Mouse (Mus musculus): ENCODE data around the gene Cebpb. TPM values are rescaled to one million over a fixed set of nuclear protein-coding genes. Genes with fewer than 3 reads are reported as not detected.
A peak's percentile ranks its signal among the peaks of the same experiment; 100 is the strongest.

Cebpb gene
- total and polyA plus RNA-seq, 2 experiments from 2014 or later: 5.4 to 8.0 TPM

- no peak overlapping the region for H3K4me2 ChIP-seq (ENCODE audit: low read depth, low read length, poor library complexity, severe bottlenecking)
Measured at GRCm38 (mm10) chr2:167687651-167688101, 1.0 kb upstream of the Cebpb start.

GRCm38 (mm10) chr2:167688126-167688497, 603 bp upstream of the Cebpb start:
- Histone ChIP-seq H3K4me3 (ENCODE audit: low read depth, low read length) (peak overlapping the region; percentile 52), H3K9me3 (ENCODE audit: low read length) (no peaks in the 10 kb centered on the region), H3K9ac (replicated peaks; ENCODE audit: low read length, poor library complexity, severe bottlenecking) (0 out of 2 replicates have a peak overlapping the region, but pooled peaks have one; percentile 63), H3K36me3 (ENCODE audit: insufficient read depth, low read length) (no peaks in the 10 kb centered on the region), H3K4me1 (ENCODE audit: insufficient read depth, low read length) (no peaks in the 10 kb centered on the region), H3K27ac (ENCODE audit: low read depth, low read length) (no peak overlapping the region), H3K27me3 (ENCODE audit: insufficient read depth, low read length) (peaks cover 20% of the 10 kb centered on the region), H3K4me2 (ENCODE audit: low read depth, low read length, poor library complexity, severe bottlenecking) (peak overlapping the region; percentile 81)
- peak; percentile 45; the same call in 1 of the 2 replicates for ATAC-seq (ENCODE audit: low FRiP score)
- whole genome bisulfite sequencing: 21% methylated on average over 12 of the region's 12 CpGs
- DNase-seq (ENCODE audit: low spot score): no peak
- TF ChIP-seq CTCF (IDR thresholded peaks at IDR 0.05): no peak

More at GRCm38 (mm10) chr2:167687651-167688101, 1.0 kb upstream of the Cebpb start:
- no peak overlapping the region for H3K27ac ChIP-seq (ENCODE audit: low read depth, low read length)
- 55% methylated on average over 10 of the region's 11 CpGs for WGBS
- DNase-seq (ENCODE audit: low spot score) (no peak), ATAC-seq (ENCODE audit: low FRiP score) (0 out of 2 replicates have a peak, but pooled peaks have one; percentile 1)
- no peak overlapping the region for H3K9ac ChIP-seq (replicated peaks; ENCODE audit: low read length, poor library complexity, severe bottlenecking)
- no peaks in the 10 kb centered on the region for H3K36me3 ChIP-seq (ENCODE audit: insufficient read depth, low read length)
- no peaks in the 10 kb centered on the region for H3K4me1 ChIP-seq (ENCODE audit: insufficient read depth, low read length)
- no peaks in the 10 kb centered on the region for H3K9me3 ChIP-seq (ENCODE audit: low read length)
- peaks cover 20% of the 10 kb centered on the region for H3K27me3 ChIP-seq (ENCODE audit: insufficient read depth, low read length)
- TF ChIP-seq CTCF (IDR thresholded peaks at IDR 0.05): no peak
- H3K4me3 ChIP-seq (ENCODE audit: low read depth, low read length): no peak overlapping the region

DNA sequence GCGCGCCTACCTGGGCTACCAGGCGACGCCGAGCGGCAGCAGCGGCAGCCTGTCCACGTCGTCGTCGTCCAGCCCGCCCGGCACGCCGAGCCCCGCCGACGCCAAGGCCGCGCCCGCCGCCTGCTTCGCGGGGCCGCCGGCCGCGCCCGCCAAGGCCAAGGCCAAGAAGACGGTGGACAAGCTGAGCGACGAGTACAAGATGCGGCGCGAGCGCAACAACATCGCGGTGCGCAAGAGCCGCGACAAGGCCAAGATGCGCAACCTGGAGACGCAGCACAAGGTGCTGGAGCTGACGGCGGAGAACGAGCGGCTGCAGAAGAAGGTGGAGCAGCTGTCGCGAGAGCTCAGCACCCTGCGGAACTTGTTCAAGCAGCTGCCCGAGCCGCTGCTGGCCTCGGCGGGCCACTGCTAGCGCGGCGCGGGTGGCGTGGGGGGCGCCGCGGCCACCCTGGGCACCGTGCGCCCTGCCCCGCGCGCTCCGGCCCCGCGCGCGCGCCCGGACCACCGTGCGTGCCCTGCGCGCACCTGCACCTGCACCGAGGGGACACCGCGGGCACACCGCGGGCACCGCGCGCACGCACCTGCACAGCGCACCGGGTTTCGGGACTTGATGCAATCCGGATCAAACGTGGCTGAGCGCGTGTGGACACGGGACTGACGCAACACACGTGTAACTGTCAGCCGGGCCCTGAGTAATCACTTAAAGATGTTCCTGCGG, 945 bp downstream of the Cebpb start, which contains the start of gene Tmem189:
Tmem189 (minus strand) TSS at position 322 of the 718 bp plus-strand sequence.
- Histone ChIP-seq H3K9me3 (ENCODE audit: low read length) (no peaks in the 10 kb centered on the region), H3K4me1 (ENCODE audit: insufficient read depth, low read length) (no peaks in the 10 kb centered on the region), H3K27me3 (ENCODE audit: insufficient read depth, low read length) (peaks cover 19% of the 10 kb centered on the region), H3K36me3 (ENCODE audit: insufficient read depth, low read length) (no peaks in the 10 kb centered on the region), H3K9ac (replicated peaks; ENCODE audit: low read length, poor library complexity, severe bottlenecking) (peak within 1 kb of the TSS; percentile 63), H3K4me3 (ENCODE audit: low read depth, low read length) (peak within 1 kb of the TSS; percentile 52), H3K4me2 (ENCODE audit: low read depth, low read length, poor library complexity, severe bottlenecking) (peak within 1 kb of the TSS; percentile 81), H3K27ac (ENCODE audit: low read depth, low read length) (peak within 1 kb of the TSS; percentile 27)
- TF ChIP-seq CTCF (IDR thresholded peaks at IDR 0.05): no peak
- DNase-seq (ENCODE audit: low spot score): peak; percentile 75
- ATAC-seq (ENCODE audit: low FRiP score): 0 out of 2 replicates have a peak, but pooled peaks have one; percentile 41
- WGBS: under 1% methylated on average over 90 of the region's 99 CpGs

DNA sequence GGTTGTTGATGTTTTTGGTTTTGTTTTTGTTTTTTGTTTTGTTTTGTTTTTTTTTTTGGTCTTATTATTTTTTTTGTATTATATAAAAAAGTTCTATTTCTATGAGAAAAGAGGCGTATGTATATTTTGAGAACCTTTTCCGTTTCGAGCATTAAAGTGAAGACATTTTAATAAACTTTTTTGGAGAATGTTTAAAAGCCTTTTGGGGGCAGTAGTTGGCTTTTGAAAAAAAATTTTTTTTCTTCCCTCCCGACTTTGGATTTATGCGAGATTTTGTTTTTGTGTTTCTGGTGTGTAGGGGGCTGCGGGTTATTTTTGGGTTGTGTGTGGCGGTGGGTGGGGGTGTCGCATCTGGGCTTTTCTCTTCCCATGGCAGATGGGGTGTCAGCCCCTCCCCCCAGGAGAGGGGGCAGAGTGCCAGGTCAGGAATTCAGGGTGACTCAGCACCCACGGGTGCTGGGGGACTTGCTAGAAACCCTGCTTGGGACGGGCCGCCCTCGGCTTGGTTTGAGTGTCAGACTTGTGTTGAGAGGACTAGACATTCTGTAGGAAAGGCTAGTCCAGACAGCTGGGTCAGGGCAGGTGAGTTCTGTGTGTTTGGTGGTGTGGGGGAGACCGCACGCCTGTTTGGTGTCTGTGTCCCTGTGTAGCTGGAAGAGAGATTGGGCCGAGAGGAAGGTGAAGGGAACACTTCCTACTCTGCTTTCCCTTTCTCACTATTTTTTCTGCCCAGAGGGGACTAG, 1.7 kb downstream of the Cebpb start:
- Histone ChIP-seq H3K4me3 (ENCODE audit: low read depth, low read length) (peak overlapping the region; percentile 52), H3K4me1 (ENCODE audit: insufficient read depth, low read length) (no peaks in the 10 kb centered on the region), H3K27me3 (ENCODE audit: insufficient read depth, low read length) (peaks cover 16% of the 10 kb centered on the region), H3K9ac (replicated peaks; ENCODE audit: low read length, poor library complexity, severe bottlenecking) (peak overlapping the region; percentile 63; the same call in 1 of the 2 replicates), H3K36me3 (ENCODE audit: insufficient read depth, low read length) (no peaks in the 10 kb centered on the region), H3K27ac (ENCODE audit: low read depth, low read length) (no peak overlapping the region), H3K4me2 (ENCODE audit: low read depth, low read length, poor library complexity, severe bottlenecking) (peak overlapping the region; percentile 81), H3K9me3 (ENCODE audit: low read length) (no peaks in the 10 kb centered on the region)
- DNase-seq (ENCODE audit: low spot score) (no peak), ATAC-seq (ENCODE audit: low FRiP score) (no peak)
- no peak for TF ChIP-seq CTCF (IDR thresholded peaks at IDR 0.05)
- 59% methylated on average over 15 of the region's 15 CpGs for WGBS

GRCm38 (mm10) chr2:167690962-167691311, 2.2 kb downstream of the Cebpb start:
- Histone ChIP-seq H3K4me3 (ENCODE audit: low read depth, low read length) (peak overlapping the region; percentile 52), H3K4me2 (ENCODE audit: low read depth, low read length, poor library complexity, severe bottlenecking) (peak overlapping the region; percentile 40; the same call in 1 of the 2 replicates), H3K36me3 (ENCODE audit: insufficient read depth, low read length) (no peaks in the 10 kb centered on the region), H3K4me1 (ENCODE audit: insufficient read depth, low read length) (no peaks in the 10 kb centered on the region), H3K27ac (ENCODE audit: low read depth, low read length) (no peak overlapping the region), H3K9ac (replicated peaks; ENCODE audit: low read length, poor library complexity, severe bottlenecking) (no peak overlapping the region), H3K27me3 (ENCODE audit: insufficient read depth, low read length) (peaks cover 16% of the 10 kb centered on the region), H3K9me3 (ENCODE audit: low read length) (no peaks in the 10 kb centered on the region)
- TF ChIP-seq CTCF (IDR thresholded peaks at IDR 0.05): no peak
- no peak for DNase-seq (ENCODE audit: low spot score)
- no peak for ATAC-seq (ENCODE audit: low FRiP score)
- WGBS: 82% methylated on average over 12 of the region's 12 CpGs

All from midbrain, postnatal 0 days (tissue).